Mouse (Mus musculus) midbrain, embryonic 12.5 days (tissue): ENCODE results near the gene Rrad. TPM values are rescaled to one million over a fixed set of nuclear protein-coding genes. Genes with fewer than 3 reads are reported as not detected.

Experiments
- ATAC-seq: fragments of 200-750 bp; cut with Nextera tagmentation; 2 replicates; pipeline ENCODE4 v1.8.0; 2017; ENCODE audit warnings: low read depth, moderate TSS enrichment, moderate library complexity; ENCODE audit not compliant: low FRiP score
- H3K27ac ChIP-seq: fragments of 300-500 bp; sonication (generic); replicated peaks from 2 replicates; pipeline ENCODE4 v1.5.1; 2016; ENCODE audit warnings: mild to moderate bottlenecking
- H3K27me3 ChIP-seq: fragments of 300-500 bp; sonication (generic); 2 replicates; pipeline ENCODE4 v1.6.1; 2016; ENCODE audit warnings: mild to moderate bottlenecking
- H3K36me3 ChIP-seq: fragments of 300-500 bp; sonication (generic); 2 replicates; pipeline ENCODE4 v1.6.1; 2016
- H3K4me1 ChIP-seq: fragments of 300-500 bp; sonication (generic); 2 replicates; pipeline ENCODE4 v1.6.1; 2016
- H3K4me2 ChIP-seq: fragments of 300-500 bp; sonication (generic); replicated peaks from 2 replicates; pipeline ENCODE4 v1.6.1; 2016; ENCODE audit warnings: mild to moderate bottlenecking, moderate library complexity
- H3K4me3 ChIP-seq: fragments of 300-500 bp; sonication (generic); 2 replicates; pipeline ENCODE4 v1.5.1; 2016; ENCODE audit warnings: mild to moderate bottlenecking
- H3K9ac ChIP-seq: fragments of 300-500 bp; sonication (generic); replicated peaks from 2 replicates; pipeline ENCODE4 v1.6.1; 2016; ENCODE audit warnings: mild to moderate bottlenecking, moderate library complexity
- H3K9me3 ChIP-seq: fragments of 300-500 bp; sonication (generic); 2 replicates; pipeline ENCODE4 v1.6.1; 2016; ENCODE audit warnings: mild to moderate bottlenecking
- WGBS: fragments of 180-500 bp; shearing (Covaris S2); methylation state at CpG from one replicate; pipeline ENCODE4 v1.1.7; 2016; 5-methylcytosine and 5-hydroxymethylcytosine counted together
- polyA plus RNA-seq: library from polyadenylated mRNA; unstranded; fragments of >200 nt; fragmentation: Nextera tagmentation; extraction: Ambion mirVana; gene quantifications from 2 replicates; pipeline ENCODE4 v1.2.1, GENCODE M21; 2016

Gene Rrad
- polyA plus RNA-seq, 1 experiment from 2014 or later, result 2.8 TPM

DNA sequence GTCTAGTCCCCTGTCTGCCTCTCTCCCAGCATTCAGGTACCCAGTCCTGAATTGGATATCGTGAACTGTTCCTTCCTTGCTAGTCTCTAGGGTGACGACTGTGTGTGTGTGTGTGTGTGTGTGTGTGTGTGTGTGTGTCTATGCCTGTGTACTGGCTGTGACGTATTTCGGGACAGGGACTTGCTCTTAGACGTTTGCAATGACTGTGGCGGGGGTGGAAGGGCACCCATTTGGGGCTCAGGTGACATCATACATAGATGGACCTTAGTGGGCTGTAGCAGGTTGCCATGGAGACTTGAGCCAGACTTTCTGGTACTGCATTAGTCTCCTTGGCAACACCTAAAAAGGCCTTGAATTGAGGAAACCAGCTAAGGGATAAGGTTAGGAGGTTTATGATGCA, 1.4 kb upstream of the Rrad start:
- Histone ChIP-seq H3K9me3 (no peaks in the 10 kb centered on the region), H3K4me3 (no peak overlapping the region), H3K36me3 (0 out of 2 replicates have a peak, but pooled peaks cover 5% of the 10 kb centered on the region), H3K27ac (no peak overlapping the region), H3K27me3 (peaks cover 34% of the 10 kb centered on the region), H3K4me1 (peaks cover 8% of the 10 kb centered on the region), H3K9ac (no peak overlapping the region), H3K4me2 (no peak overlapping the region)
- ATAC-seq, result no peak
- WGBS, result 79% methylated on average over 6 of the region's 6 CpGs

GRCm38 (mm10) chr8:104631975-104632374, 848 bp upstream of the Rrad start:
- no peak overlapping the region for H3K4me3 ChIP-seq
- WGBS, result 42% methylated on average over 5 of the region's 5 CpGs
- no peak for ATAC-seq

DNA sequence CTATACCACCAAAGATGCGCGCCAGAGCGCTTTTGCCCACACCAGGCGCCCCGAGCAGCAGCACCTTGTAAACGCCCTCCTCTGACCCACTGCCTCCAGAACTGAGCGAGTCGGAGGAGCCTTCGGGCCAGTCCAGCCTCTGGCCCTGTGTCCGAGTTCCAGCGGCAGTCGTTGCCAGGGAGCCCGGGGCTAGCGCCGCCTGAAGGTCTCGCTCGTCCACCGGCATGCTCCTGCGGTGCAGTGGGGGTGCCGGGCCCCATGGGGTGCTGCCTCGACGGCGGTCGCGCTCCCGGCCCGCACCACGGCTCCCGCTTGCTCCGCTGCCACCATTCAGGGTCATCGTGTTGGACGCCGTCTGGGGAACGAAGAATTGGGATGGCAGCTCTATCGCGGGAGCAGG, 553 bp downstream of the Rrad start:
- peaks cover 8% of the 10 kb centered on the region for H3K4me1 ChIP-seq
- peak overlapping the region; percentile 61 for H3K9ac ChIP-seq
- H3K4me2 ChIP-seq, result peak overlapping the region; percentile 61
- peaks cover 34% of the 10 kb centered on the region for H3K27me3 ChIP-seq
- H3K9me3 ChIP-seq, result no peaks in the 10 kb centered on the region
- peak overlapping the region; percentile 45 for H3K4me3 ChIP-seq
- no peak overlapping the region for H3K27ac ChIP-seq
- H3K36me3 ChIP-seq, result 0 out of 2 replicates have a peak, but pooled peaks cover 5% of the 10 kb centered on the region
- WGBS, result 1% methylated on average over 36 of the region's 36 CpGs
- ATAC-seq, result peak; percentile 41

More at GRCm38 (mm10) chr8:104631975-104632374, 848 bp upstream of the Rrad start:
- Histone ChIP-seq H3K27me3 (peaks cover 34% of the 10 kb centered on the region), H3K4me2 (no peak overlapping the region), H3K4me1 (peaks cover 8% of the 10 kb centered on the region), H3K9me3 (no peaks in the 10 kb centered on the region), H3K36me3 (0 out of 2 replicates have a peak, but pooled peaks cover 5% of the 10 kb centered on the region), H3K27ac (no peak overlapping the region), H3K9ac (no peak overlapping the region)

- Histone ChIP-seq H3K4me3 (peak overlapping the region; percentile 45), H3K4me1 (peaks cover 8% of the 10 kb centered on the region), H3K9ac (no peak overlapping the region), H3K36me3 (0 out of 2 replicates have a peak, but pooled peaks cover 4% of the 10 kb centered on the region), H3K27ac (no peak overlapping the region), H3K27me3 (peaks cover 34% of the 10 kb centered on the region), H3K9me3 (no peaks in the 10 kb centered on the region), H3K4me2 (peak overlapping the region; percentile 61; the same call in 1 of the 2 replicates)
- ATAC-seq, result no peak
- 41% methylated on average over 8 of the region's 8 CpGs for WGBS
Measured at GRCm38 (mm10) chr8:104630111-104630479, 1.0 kb downstream of the Rrad start.

DNA sequence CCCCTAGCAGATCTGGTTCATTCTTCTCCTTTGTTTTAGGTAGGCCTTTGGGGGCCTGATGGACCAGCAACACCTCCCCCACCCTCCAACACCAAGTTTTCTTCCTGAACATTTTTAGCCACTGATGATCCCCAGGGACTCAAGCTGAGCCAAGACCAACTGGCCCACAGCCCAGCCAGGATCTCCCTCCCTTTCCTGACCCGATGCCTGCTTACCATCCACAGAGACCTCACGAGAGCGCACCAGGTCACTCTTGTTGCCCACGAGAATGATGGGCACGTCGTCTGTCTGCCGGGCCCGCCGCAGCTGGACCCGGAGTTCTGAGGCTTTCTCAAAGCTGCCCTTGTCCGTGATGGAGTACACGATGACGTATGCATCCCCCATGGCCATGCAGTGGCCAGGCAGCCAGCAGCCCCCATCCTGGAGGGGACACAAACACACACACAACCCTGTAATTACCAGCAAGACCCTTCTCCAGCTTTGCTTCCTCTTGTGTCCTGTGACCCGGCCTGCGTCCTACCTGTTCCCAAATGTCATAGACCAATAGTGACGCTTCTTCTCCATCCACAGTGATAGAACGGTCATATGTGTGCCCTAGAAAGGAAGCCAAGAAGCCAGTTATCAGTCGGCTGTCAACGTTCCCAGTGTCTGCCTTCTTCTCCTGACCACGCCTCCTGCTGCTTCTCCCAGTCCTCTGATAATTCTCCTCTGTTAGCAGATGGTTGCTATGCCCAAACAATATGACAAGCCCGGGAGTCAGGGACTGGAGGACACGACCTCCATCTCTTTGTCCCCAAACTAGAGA, 1.6 kb downstream of the Rrad start:
- peaks cover 8% of the 10 kb centered on the region for H3K4me1 ChIP-seq
- WGBS, result 84% methylated on average over 22 of the region's 22 CpGs
- no peak overlapping the region for H3K27ac ChIP-seq
- no peak overlapping the region for H3K4me2 ChIP-seq
- no peak overlapping the region for H3K9ac ChIP-seq
- no peaks in the 10 kb centered on the region for H3K36me3 ChIP-seq
- no peak overlapping the region for H3K4me3 ChIP-seq
- peaks cover 36% of the 10 kb centered on the region for H3K27me3 ChIP-seq
- no peak for ATAC-seq
- no peaks in the 10 kb centered on the region for H3K9me3 ChIP-seq

DNA sequence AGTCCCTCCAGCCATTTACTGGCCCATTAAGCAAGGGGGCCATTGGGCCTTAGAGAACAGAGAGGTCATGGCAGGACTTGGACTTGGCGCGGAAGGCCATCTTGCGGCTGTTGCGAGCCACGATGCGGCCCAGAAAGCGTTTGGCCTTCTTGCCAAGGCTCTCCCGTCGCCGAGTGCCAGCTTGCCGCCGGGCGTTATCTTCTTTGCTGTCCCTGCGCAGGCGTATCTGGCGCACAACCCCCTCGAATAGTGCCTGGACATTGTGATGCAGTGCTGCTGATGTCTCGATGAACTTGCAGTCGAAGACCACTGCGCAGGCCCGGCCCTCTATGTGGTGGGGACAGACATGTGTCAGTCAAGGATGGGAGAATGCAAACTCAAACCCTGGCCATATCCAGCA, 2.7 kb downstream of the Rrad start:
- Histone ChIP-seq H3K27me3 (peaks cover 36% of the 10 kb centered on the region), H3K36me3 (no peaks in the 10 kb centered on the region), H3K27ac (no peak overlapping the region), H3K9ac (no peak overlapping the region), H3K4me3 (no peak overlapping the region), H3K4me2 (no peak overlapping the region), H3K4me1 (peaks cover 8% of the 10 kb centered on the region), H3K9me3 (no peaks in the 10 kb centered on the region)
- WGBS, result 93% methylated on average over 21 of the region's 21 CpGs
- no peak for ATAC-seq

DNA sequence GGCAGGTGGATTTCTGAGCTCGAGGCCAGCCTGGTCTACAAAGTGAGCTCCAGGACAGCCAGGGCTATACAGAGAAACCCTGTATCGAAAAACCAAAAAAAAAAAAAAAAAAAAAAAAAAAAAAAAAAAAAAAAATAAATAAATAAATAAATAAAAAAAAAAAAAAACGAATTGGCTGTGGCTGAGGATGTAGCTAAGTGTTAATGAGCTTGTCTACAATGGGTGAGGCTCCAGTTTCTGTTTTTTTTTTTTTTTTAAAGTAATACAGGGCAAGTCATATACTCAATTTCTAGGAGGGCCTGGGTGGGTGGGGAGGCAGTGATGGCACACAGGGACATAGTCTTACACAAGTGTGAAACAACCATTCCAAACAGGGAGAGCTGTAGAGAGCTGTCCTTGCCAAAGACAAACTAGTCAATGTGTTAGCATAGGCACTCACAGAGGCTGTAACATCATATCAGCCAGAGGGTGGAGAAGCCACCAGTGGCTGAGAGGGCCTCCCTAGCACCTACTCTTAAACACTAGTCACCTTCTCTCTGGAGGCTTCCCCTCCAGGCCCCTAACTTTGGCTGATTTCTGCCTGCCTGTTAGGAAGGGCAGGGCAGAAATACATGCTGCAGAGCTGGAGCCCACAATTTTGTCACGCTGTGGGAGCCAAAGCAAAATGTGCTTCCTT, 3.9 kb downstream of the Rrad start:
- Histone ChIP-seq H3K36me3 (no peaks in the 10 kb centered on the region), H3K27me3 (peaks cover 36% of the 10 kb centered on the region), H3K4me2 (no peak overlapping the region), H3K4me1 (peaks cover 8% of the 10 kb centered on the region; the same call in 1 of the 2 replicates), H3K4me3 (no peak overlapping the region), H3K9ac (no peak overlapping the region), H3K27ac (no peak overlapping the region), H3K9me3 (no peaks in the 10 kb centered on the region)
- 81% methylated on average over 4 of the region's 4 CpGs for WGBS
- ATAC-seq, result no peak

DNA sequence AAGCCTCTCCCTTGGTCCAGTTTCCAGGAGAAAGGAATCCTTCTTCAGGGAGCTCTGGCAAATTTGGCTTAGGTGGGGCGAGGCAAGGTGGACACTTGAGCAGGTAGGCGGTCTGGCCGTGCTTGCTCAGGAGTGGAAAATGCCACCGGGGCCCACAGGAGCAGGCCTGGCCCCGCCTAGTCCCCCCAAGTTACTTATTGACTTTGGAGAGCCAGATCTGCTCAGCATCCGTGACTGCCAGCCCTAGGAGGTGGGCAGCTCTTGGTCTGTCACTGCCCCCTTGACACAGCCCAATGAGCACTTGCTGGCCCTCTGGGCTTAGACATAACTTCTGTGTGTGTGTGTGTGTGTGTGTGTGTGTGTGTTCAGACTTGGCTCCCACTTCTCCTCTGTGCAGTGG, 7.0 kb downstream of the Rrad start, which contains the start of gene Cdh16:
Gene Cdh16 (minus strand): TSS at position 236 of the 400 bp plus-strand sequence.
- 90% methylated on average over 6 of the region's 6 CpGs for WGBS

DNA sequence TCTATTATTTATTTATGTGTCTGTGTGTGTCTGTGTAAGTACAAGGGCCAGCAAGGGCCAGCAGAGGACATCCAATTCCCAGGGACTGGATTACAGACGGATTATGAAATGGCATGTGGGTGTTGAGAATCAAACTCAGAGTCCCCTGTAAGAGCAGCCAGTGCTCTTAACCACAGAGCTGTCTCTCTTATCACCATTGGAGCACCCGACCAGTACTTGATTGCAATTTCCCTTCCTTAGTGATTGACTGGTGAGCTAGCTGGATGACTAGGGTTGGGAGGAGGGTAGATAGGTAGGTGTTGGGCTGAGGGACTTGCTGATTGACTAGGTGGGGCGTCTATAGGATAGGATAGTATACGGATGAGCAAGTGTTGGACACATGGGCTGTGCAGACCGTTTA, 10.4 kb downstream of the Rrad start:
- 0 out of 2 replicates have a peak, but pooled peaks cover 3% of the 10 kb centered on the region for H3K27me3 ChIP-seq
- no peaks in the 10 kb centered on the region for H3K4me1 ChIP-seq
- 86% methylated on average over 5 of the region's 5 CpGs for WGBS

More for the DNA sequence above, 7.0 kb downstream of the Rrad start, which contains the start of gene Cdh16:
- Histone ChIP-seq H3K36me3 (no peaks in the 10 kb centered on the region), H3K9me3 (no peaks in the 10 kb centered on the region), H3K4me3 (no peak within 1 kb of the TSS), H3K4me1 (no peaks in the 10 kb centered on the region), H3K27me3 (peaks cover 8% of the 10 kb centered on the region), H3K9ac (no peak within 1 kb of the TSS), H3K4me2 (no peak within 1 kb of the TSS), H3K27ac (no peak within 1 kb of the TSS)
- no peak for ATAC-seq

DNA sequence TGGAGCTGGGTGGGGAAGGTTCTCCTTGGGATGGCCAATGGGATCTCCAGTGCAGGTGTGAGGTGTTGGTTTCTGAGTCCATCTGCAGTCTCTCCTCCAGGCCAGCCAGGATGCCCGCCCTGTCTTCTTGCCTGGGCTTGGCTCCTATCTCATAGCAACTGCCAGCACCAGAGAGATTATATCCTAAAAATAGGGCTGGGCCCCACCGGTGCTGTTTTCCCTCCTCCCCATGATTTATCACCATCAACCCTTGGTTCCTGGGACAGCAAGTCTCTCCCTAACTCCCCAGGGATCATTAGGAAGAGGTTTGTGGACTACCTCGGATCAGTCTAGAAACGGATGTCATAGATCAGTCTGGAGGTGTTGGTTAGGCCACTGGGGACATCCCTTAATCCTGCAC, 18.0 kb downstream of the Rrad start:
- no peak overlapping the region for H3K27ac ChIP-seq
- H3K36me3 ChIP-seq, result no peaks in the 10 kb centered on the region
- no peak overlapping the region for H3K9ac ChIP-seq
- H3K4me3 ChIP-seq, result no peak overlapping the region
- H3K4me2 ChIP-seq, result no peak overlapping the region
- no peaks in the 10 kb centered on the region for H3K4me1 ChIP-seq
- ATAC-seq, result no peak
- no peaks in the 10 kb centered on the region for H3K27me3 ChIP-seq
- no peaks in the 10 kb centered on the region for H3K9me3 ChIP-seq
- WGBS, result 95% methylated on average over 4 of the region's 4 CpGs

More for the DNA sequence above, 10.4 kb downstream of the Rrad start:
- Histone ChIP-seq H3K27ac (no peak overlapping the region), H3K9ac (no peak overlapping the region), H3K4me3 (no peak overlapping the region), H3K9me3 (no peaks in the 10 kb centered on the region), H3K4me2 (no peak overlapping the region), H3K36me3 (no peaks in the 10 kb centered on the region)
- no peak for ATAC-seq

- Histone ChIP-seq H3K9me3 (no peaks in the 10 kb centered on the region), H3K27ac (no peak overlapping the region), H3K4me3 (no peak overlapping the region), H3K4me2 (no peak overlapping the region), H3K36me3 (no peaks in the 10 kb centered on the region), H3K4me1 (no peaks in the 10 kb centered on the region), H3K9ac (no peak overlapping the region), H3K27me3 (no peaks in the 10 kb centered on the region)
- no peak for ATAC-seq
- WGBS, result 72% methylated on average over 4 of the region's 4 CpGs
Measured at GRCm38 (mm10) chr8:104611613-104612012, 19.5 kb downstream of the Rrad start.

- 80% methylated on average over 12 of the region's 12 CpGs for WGBS
- ATAC-seq, result no peak; the same call in 1 of the 2 replicates
- Histone ChIP-seq H3K4me1 (no peaks in the 10 kb centered on the region), H3K27ac (no peak overlapping the region), H3K9me3 (no peaks in the 10 kb centered on the region), H3K36me3 (no peaks in the 10 kb centered on the region), H3K27me3 (no peaks in the 10 kb centered on the region), H3K9ac (no peak overlapping the region), H3K4me2 (no peak overlapping the region), H3K4me3 (no peak overlapping the region)
Measured at GRCm38 (mm10) chr8:104610185-104610766, 20.9 kb downstream of the Rrad start.
